Mouse (Mus musculus): ENCODE measurements at regions not wholly inside any gene's neighbourhood (a gene's known extent, or its start where the extent isn't known, plus 50 kb on each side); places are given as distances from the start of the nearest gene placed in this dataset.

DNA sequence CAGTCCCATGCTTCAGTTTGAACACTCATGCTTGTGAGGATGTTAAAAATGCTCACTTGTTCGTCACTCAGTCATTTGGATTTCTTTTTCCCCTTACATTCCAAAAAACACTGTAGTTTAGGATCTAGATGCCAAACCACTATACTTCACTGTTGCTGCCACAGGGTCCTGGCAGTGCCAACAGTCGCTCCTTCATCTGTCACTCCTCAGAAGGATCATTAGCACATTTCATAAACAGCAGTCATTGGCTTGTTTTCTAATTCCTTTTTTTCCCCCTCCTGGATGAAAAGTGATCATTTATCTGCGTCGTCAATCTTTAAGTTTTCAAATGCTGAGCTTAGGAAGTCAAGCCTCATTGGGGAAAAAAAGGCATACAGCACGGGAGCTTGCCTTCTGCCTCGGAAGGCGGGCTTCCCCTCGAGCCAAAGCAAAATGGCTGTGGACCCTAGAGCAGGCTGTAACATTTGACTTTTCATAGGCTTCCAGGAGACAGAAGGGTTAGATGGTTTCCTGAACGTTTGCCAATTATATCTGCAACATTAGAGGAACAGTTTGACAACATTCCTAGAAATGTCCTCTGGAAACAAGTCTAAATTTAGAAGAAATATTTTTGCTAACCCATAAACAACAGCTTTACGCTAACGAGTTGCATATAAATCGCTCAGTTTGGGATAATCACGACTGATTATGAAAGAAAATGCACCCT is 95.6 kb upstream of the Fat1 start:
- no peak for DNase-seq

DNA sequence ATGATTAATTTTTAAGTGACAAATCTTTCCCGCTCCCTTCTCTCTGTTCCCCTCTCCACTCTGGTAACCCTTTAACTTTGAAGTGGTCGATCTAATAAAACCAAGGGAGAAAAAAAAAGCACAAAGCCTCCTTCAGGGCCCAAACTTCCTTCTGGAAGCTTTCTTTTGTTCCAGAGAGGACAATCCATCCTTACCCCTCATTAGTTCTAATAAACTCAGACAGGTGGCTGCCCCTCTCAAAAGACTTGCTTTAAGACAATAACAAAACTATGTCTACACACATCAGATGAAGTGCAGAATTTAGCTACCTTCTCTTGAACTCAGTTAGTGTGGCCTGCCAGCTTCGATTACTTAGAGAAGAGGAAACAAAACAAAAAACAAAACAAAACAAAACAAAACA is 94.6 kb upstream of the Fat1 start:
- DNase-seq: no peak

DNA sequence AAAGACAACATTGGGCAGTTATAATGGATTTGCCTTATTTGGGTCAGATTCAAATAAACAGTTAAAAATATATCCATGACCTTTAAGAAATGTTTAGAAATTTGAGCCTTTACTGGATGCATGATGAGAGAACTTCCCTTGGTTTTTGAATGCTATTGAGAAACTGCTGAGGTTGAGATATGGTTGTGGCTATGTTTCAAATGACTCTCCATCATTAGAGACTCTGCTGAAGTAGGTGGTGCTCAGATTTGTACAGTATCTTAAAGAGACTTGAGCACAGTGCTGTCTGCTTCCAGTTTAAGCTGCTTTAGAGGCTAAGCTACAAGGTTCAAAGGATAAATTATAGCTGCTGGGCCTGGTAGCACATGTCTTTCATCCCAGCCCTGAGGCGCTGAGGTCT is 90.9 kb upstream of the Fat1 start:
- no peak for DNase-seq

DNA sequence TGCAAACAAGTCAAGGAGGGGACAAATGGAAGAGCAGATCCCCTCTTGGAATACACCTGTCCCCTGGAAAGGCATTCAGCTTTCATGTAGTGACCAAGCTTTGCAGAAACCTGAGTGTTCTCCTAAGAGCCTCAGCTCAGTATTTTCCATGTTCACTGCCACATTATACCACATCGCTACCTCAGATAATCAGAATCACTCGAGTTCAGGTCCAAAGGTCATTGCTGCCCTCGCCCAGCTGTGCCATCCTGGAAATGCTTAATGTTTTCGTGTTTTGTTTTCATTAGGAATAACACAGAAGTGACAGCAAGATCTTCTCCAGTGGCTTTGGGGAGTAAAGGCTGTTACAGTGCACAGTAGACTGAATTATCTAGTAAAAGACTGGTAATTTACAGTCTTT is 83.0 kb upstream of the Fat1 start:
- no peak for DNase-seq

DNA sequence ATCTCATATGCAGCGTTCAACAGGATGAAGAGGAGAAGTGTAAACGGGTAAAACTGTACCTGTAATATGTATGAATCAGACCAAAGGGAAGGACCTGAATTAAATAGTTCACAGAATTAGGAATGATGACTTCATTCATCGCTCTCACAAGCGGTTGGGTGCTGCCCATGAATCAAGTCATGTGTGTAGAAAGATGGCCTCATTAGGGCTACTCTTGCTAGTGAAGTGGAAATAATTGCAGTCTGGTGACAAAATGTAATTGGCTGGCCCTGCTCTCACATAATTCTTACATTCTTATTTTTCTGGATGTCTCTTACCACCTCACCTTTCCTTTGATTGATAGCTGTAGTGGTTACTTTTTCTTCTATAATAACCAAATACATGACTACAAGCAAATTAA is 80.1 kb upstream of the Fat1 start:
- DNase-seq: no peak

DNA sequence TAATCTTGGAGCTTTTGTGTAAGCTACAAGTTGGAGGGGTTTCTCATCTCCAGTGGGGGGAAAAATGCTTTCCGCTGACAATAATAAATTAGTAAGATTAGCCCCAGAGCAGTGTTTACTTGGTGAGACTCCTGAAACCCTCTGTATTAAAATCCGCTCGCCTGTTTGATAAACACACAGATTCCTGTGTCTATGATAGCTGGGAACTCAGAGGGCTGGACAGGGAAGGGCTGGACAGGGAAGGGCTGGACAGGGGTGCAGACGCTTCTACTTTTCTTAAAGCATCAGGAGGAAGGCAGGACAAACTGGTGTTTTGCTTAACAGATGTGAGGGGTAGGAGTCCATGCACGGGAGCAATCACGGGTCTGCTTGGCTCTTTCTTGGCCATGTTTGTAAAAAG is 68.0 kb upstream of the Fat1 start:
- DNase-seq: no peak

DNA sequence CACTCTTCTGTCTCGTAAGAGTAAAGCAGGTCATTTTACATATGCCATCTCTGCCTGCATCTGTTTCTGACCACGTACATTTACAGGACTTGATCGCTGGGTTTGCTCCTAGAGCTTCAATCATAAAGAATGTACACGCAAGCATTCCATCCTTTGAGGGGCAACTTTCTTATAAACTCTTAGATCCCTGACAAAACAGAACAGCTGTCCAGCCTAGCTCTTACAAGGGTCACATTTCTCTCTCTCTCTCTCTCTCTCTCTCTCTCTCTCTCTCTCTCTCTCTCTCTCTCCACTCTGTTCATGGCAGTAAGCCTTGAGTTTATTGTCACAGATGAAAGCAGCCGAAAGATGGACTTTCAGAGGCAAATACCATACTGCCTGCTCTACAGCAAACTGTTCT is 67.6 kb upstream of the Fat1 start:
- DNase-seq: no peak

DNA sequence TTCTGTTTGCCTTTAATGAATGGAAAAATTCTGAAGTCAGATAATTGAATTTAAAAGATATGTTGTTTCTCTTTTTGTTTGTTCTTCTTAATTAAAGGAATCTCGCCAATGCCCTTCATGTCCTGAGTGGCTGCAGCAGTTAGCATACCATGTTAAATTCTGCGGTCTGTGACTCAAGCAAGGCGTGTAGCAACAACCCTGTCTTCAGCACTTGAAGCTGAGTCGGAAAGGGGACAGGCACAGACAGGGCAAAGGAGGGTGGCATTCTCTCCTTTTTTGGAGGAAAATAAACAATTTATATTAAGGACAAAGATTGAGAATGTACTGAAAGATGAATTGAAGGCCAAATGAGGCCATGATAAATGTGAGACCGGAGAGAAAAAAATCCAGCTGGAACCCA is 58.2 kb upstream of the Fat1 start:
- DNase-seq: peak; percentile 10

DNA sequence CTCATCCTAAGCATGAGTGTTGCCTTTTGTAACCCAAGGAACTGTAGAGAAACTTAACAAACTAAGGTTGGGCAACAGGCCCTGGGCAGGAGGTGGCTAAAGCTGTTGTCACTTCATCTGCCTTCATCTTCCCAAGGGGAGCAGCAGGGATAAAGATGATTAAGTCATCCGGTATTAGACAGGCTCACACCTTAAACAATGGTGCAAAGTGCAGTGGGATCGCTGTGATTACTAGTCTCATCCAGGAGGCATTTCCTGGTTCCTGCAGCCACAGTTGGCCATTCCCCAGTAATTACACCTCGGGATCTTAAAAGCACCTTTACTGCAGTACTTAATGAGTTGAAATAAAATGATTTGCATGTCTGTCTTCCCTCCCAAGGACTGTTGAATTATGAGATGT is 57.0 kb upstream of the Fat1 start:
- DNase-seq: no peak

DNA sequence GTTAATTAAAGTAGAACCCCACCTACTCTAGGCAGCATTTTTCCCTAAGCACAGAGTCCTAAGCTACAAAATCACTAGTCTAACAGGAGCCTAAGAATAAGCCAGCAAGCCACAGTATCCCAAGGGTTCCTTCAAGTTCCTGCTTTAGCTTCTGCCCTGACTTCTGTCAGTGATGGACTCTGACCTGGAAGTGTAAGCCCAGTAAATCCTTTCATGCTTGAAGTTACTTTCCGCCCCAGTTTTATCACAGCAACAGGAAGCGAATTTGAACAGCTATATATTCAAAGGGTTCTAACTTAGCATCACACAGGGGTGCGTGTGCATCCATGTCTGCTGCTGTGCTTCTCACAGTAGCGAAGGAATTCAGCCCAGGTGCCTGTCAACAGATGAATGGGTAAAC is 56.1 kb upstream of the Fat1 start:
- no peak for DNase-seq

DNA sequence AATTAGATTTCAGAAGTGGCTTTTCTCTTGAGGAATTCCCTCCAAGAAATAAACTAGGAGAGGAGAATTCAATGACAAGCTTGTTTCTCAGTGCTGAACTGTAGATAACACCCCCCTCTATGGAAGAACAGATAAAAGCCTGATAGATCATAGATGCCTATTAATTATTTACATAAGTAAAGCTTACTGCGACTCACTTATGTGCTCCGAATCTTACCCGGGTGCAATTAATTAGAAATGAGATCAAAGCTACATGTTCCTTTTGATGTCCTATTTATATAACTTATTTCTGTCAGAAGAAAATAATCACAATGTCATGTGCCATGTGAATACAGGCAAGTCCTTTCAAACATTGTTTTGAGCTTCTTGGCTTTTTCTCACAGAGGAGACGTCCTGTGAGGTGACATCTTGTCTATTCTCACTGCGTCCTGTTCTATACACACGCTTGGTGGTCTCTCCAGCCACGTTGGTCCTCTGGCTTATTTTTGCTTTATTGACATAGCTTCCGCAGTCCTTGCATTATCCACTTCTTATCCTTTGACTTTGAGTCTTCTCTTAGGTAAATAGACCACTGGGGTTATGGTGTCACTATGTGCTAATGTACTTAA is 50.7 kb upstream of the Fat1 start:
- DNase-seq: no peak
